ENCODE assay signal across 15 mouse cellular contexts in the genomic region with DNA sequence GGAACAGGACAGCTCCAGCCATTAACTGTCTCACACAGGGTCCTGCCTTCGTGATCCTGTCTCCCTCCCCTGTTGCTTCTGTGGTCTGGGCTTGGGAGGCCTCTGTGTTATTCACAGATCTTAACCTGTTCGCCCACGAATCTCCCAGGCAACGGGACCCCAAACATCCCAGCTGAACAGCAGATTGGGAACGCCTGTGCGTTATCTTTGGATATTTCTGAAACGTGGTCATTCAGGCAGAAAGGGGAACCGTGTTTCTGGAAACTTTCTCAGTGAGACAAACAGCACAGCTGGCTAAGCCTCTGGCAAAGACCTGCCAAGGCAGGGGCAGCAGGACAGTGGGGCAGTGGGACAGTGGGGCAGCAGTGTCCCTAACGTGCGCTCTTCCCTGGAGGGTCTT. TPM values are rescaled to one million over a fixed set of nuclear protein-coding genes. Genes with fewer than 3 reads are reported as not detected.
DNase-seq lines count a peak whose midpoint lies in the region; ATAC-seq lines count a peak whose summit lies in the region.
"Had no signal": no experiment of that assay in that cellular context is flagged by ENCODE, and none has a peak within 500 bp of the region (broad histone marks: within the 10 kb centered on the region; RNA-seq: fewer than 3 reads in every experiment).

No protein-coding gene starts in this region.

- WGBS in heart, embryonic 15.5 days: 43% methylated on average over 10 of the region's 10 CpGs
- WGBS in lung, embryonic 15.5 days: 58% methylated on average over 10 of the region's 10 CpGs
- WGBS in stomach, embryonic 16.5 days: 51% methylated on average over 10 of the region's 10 CpGs

- peak overlapping the region; percentile 43 for H3K27ac ChIP-seq in heart, embryonic 15.5 days
- peak overlapping the region; percentile 44 for H3K27ac ChIP-seq in lung, embryonic 15.5 days
- peak overlapping the region; percentile 90 for H3K27ac ChIP-seq in stomach, embryonic 16.5 days (ENCODE audit: low read length)
- H3K27ac ChIP-seq: forebrain, embryonic 13.5 days; liver, embryonic 13.5 days had no signal

- H3K9ac ChIP-seq in heart, embryonic 15.5 days: no peak overlapping the region
- no peak overlapping the region for H3K9ac ChIP-seq in lung, embryonic 15.5 days
- H3K9ac ChIP-seq in stomach, embryonic 16.5 days (ENCODE audit: low read length): peak overlapping the region; percentile 50; the same call in 1 of the 2 replicates
- H3K9ac ChIP-seq: forebrain, embryonic 13.5 days; liver, embryonic 13.5 days had no signal

- H3K9me3 ChIP-seq in heart, embryonic 15.5 days (replicated peaks): no peaks in the 10 kb centered on the region
- H3K9me3 ChIP-seq in lung, embryonic 15.5 days: no peaks in the 10 kb centered on the region
- no peaks in the 10 kb centered on the region for H3K9me3 ChIP-seq in stomach, embryonic 16.5 days (replicated peaks; ENCODE audit: control insufficient read depth, low read length)
- H3K9me3 ChIP-seq: forebrain, embryonic 13.5 days; liver, embryonic 13.5 days had no signal

- no peak for ATAC-seq in heart, embryonic 15.5 days (replicated peaks; ENCODE audit: insufficient number of reproducible peaks, insufficient read depth, low FRiP score, low read depth)
- no peak for ATAC-seq in lung, embryonic 15.5 days (ENCODE audit: borderline replicate concordance, extremely low read depth, low FRiP score, low TSS enrichment)
- peak; percentile 5; the same call in 1 of the 2 replicates for ATAC-seq in stomach, embryonic 16.5 days (ENCODE audit: insufficient read depth, low FRiP score)
- ATAC-seq: forebrain, embryonic 13.5 days had no signal

- DNase-seq in heart, postnatal 25 days (ENCODE audit: low spot score): no peak
- no peak for DNase-seq in lung, adult 18-20 months
- DNase-seq in heart, postnatal 14 days: peak; percentile 16 to 26
- DNase-seq in thymus, postnatal 0 days (ENCODE audit: low spot score): no peak
- DNase-seq: adrenal gland, adult 8-10 months; cerebellum, adult 18-20 months; liver, embryonic 13.5 days; lung, postnatal 36 days; midbrain, embryonic 14.5 days; thymus, adult 2 months had no signal

- no peaks in the 10 kb centered on the region for H3K27me3 ChIP-seq in heart, embryonic 15.5 days
- no peaks in the 10 kb centered on the region for H3K27me3 ChIP-seq in lung, embryonic 15.5 days
- H3K27me3 ChIP-seq in stomach, embryonic 16.5 days (ENCODE audit: control insufficient read depth, insufficient read depth, low read length): no peaks in the 10 kb centered on the region
- H3K27me3 ChIP-seq: forebrain, embryonic 13.5 days; liver, embryonic 13.5 days had no signal

- no peak overlapping the region for H3K4me3 ChIP-seq in heart, embryonic 15.5 days
- H3K4me3 ChIP-seq in lung, embryonic 15.5 days: no peak overlapping the region
- no peak overlapping the region for H3K4me3 ChIP-seq in stomach, embryonic 16.5 days (replicated peaks; ENCODE audit: low read length)
- H3K4me3 ChIP-seq: forebrain, embryonic 13.5 days; liver, embryonic 13.5 days had no signal

- intact Hi-C loops in heart, postnatal 25 days (cut with DNase I): no loop called here
- intact Hi-C loops in heart, postnatal 14 days (cut with DNase I): no loop called here

- H3K36me3 ChIP-seq in heart, embryonic 15.5 days: no peaks in the 10 kb centered on the region
- H3K36me3 ChIP-seq in lung, embryonic 15.5 days: no peaks in the 10 kb centered on the region
- H3K36me3 ChIP-seq in stomach, embryonic 16.5 days (ENCODE audit: control insufficient read depth, insufficient read depth, low read length): no peaks in the 10 kb centered on the region
- H3K36me3 ChIP-seq: liver, embryonic 13.5 days had no signal

- H3K4me2 ChIP-seq in heart, embryonic 15.5 days: no peak overlapping the region
- no peak overlapping the region for H3K4me2 ChIP-seq in lung, embryonic 15.5 days
- no peak overlapping the region for H3K4me2 ChIP-seq in stomach, embryonic 16.5 days (ENCODE audit: low read depth, low read length)
- H3K4me2 ChIP-seq: forebrain, embryonic 13.5 days; liver, embryonic 13.5 days had no signal

- H3K4me1 ChIP-seq in heart, embryonic 15.5 days (replicated peaks): peaks cover 39% of the 10 kb centered on the region
- peaks cover 36% of the 10 kb centered on the region for H3K4me1 ChIP-seq in lung, embryonic 15.5 days
- H3K4me1 ChIP-seq in stomach, embryonic 16.5 days (ENCODE audit: control insufficient read depth, insufficient read depth, low read length): peaks cover 26% of the 10 kb centered on the region

RNA-seq across cellular contexts. Expression of gene Afap1l2, which starts 24.3 kb away (rescaled TPM):
- polyA plus RNA-seq in heart, embryonic 15.5 days (2015; fragmentation: Nextera tagmentation; extraction: Ambion mirVana): 2.6 and 5.4 TPM in 2 replicates
- total RNA-seq in heart, postnatal 25 days (2021): 1 to 10 TPM; 5.0 to 5.7 TPM
- polyA plus RNA-seq in lung, embryonic 15.5 days (2015; fragmentation: Nextera tagmentation; extraction: Ambion mirVana): 28.4 and 29.7 TPM in 2 replicates
- total RNA-seq in heart, postnatal 14 days (2021): 1 to 10 TPM; 7.5 to 9.1 TPM
- polyA plus RNA-seq in stomach, embryonic 16.5 days (2015; fragmentation: Nextera tagmentation; extraction: Ambion mirVana): 23.1 and 23.9 TPM in 2 replicates
- polyA plus RNA-seq in thymus, postnatal 0 days (2015; fragmentation: Nextera tagmentation; extraction: Ambion mirVana): 7.0 and 8.0 TPM in 2 replicates
- total RNA-seq: MEL had no signal

Comparison
In these comparisons a context has a peak if more than half of its experiments do, and no peak if none do; other contexts are left out.
1. DNase-seq: peak in heart, postnatal 14 days (2 of 2); none in heart, postnatal 25 days (single experiment), lung, adult 18-20 months (0 of 2) and thymus, postnatal 0 days (single experiment).
2. Peak in every context shown above with its lines, with median percentiles within 50 percentile points of each other: H3K27ac ChIP-seq.